Mouse (Mus musculus) CD8-positive naive resting alpha-beta T cell, adult 57 days (primary cell): Measurements from ENCODE around the gene Col15a1. TPM values are rescaled to one million over a fixed set of nuclear protein-coding genes. Genes with fewer than 3 reads are reported as not detected.

Experiments used
- total RNA-seq: library from RNA; stranded (reverse); gene quantifications from one replicate; pipeline ENCODE4 v1.2.4, GENCODE M21; 2023

Col15a1 gene
- total RNA-seq: 0.40 TPM

GRCm38 (mm10) chr4:47207969-47208420 lies at the start of gene Col15a1:
Gene Col15a1 (plus strand): TSS chr4:47208161.

DNA sequence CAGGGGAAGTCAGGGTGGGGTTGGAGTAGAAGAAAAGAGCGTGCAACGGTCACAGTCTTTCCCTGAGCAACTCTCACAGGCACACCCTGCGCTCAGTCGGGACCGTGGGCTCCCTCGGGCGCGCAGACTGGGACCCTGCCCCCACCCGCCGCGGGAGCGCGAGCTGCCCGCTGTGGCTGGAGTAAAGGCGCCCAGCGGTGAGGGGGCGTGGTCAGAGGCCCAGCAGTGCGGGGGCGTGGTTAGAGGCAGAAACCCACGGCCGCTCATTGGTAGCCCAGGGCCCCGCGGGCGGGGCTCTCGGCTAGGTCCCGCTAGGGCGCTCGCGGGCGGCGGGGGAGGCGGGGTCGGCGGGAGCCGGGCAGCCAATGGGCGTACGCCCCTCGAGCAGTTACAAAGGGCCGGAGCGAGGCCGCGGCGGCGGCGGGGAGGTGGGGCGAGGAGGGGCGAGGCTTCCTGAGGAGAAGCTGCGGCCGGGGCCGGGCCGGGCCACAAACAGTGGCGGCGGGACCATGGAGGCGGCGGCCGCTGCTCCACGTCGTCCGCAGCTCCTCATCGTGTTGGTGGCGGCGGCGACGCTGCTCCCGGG lies 144.9 kb downstream of the Col15a1 start, which contains the start of gene Tgfbr1:
Tgfbr1 (plus strand) TSS at position 420 of the 586 bp plus-strand sequence.

Other genes starting within 250 kb of the Col15a1 start
- not detected for gene Gabbr2, start 216.3 kb upstream of the Col15a1 start, total RNA-seq
- not detected for gene Anks6, start 150.7 kb upstream of the Col15a1 start, total RNA-seq
- gene Galnt12, start 116.3 kb upstream of the Col15a1 start, total RNA-seq: 17.7 TPM
- 22.4 TPM for gene Tgfbr1, start 145.1 kb downstream of the Col15a1 start, total RNA-seq